Mouse (Mus musculus) hindbrain, embryonic 16.5 days (tissue): ENCODE data around the gene Large1. TPM values are rescaled to one million over a fixed set of nuclear protein-coding genes. Genes with fewer than 3 reads are reported as not detected.
A peak's percentile ranks its signal among the peaks of the same experiment; 100 is the strongest.

Source experiments
- ATAC-seq: fragments of 200-750 bp; cut with Nextera tagmentation; 2 replicates; pipeline ENCODE4 v1.8.0; 2017; ENCODE audit warnings: moderate TSS enrichment, moderate library complexity
- H3K27ac ChIP-seq: fragments of 300-500 bp; sonication (generic); 2 replicates; pipeline ENCODE4 v1.5.1; 2014; ENCODE audit warnings: low read depth, mild to moderate bottlenecking, control low read depth, low read length, moderate library complexity
- H3K27me3 ChIP-seq: fragments of 300-500 bp; sonication (generic); replicated peaks from 2 replicates; pipeline ENCODE4 v1.6.1; 2014; ENCODE audit warnings: low read length; ENCODE audit not compliant: control insufficient read depth, insufficient read depth
- H3K36me3 ChIP-seq: fragments of 300-500 bp; sonication (generic); 2 replicates; pipeline ENCODE4 v1.6.1; 2014; ENCODE audit warnings: mild to moderate bottlenecking, low read length, moderate library complexity, mixed read lengths; ENCODE audit not compliant: control insufficient read depth, insufficient read depth
- H3K4me1 ChIP-seq: fragments of 300-500 bp; sonication (generic); 2 replicates; pipeline ENCODE4 v1.6.1; 2014; ENCODE audit warnings: low read depth, low read length; ENCODE audit not compliant: control insufficient read depth, insufficient read depth
- H3K4me2 ChIP-seq: fragments of 300-500 bp; sonication (generic); 2 replicates; pipeline ENCODE4 v1.6.1; 2014; ENCODE audit warnings: mild to moderate bottlenecking, low read length, control low read depth, moderate library complexity
- H3K4me3 ChIP-seq: fragments of 300-500 bp; sonication (generic); 2 replicates; pipeline ENCODE4 v1.5.1; 2014; ENCODE audit warnings: mild to moderate bottlenecking, low read length, control low read depth, moderate library complexity
- H3K9ac ChIP-seq: fragments of 300-500 bp; sonication (generic); 2 replicates; pipeline ENCODE4 v1.6.1; 2014; ENCODE audit warnings: low read depth, mild to moderate bottlenecking, control low read depth, low read length, moderate library complexity
- H3K9me3 ChIP-seq: fragments of 300-500 bp; sonication (generic); 2 replicates; pipeline ENCODE4 v1.6.1; 2014; ENCODE audit warnings: mild to moderate bottlenecking, low read length, moderate library complexity; ENCODE audit not compliant: control insufficient read depth
- WGBS: fragments of 180-500 bp; shearing (Covaris S2); extraction: QIAGEN DNeasy Blood & Tissue Kit; methylation state at CpG from one replicate; pipeline ENCODE4 v1.1.7; 2014; 5-methylcytosine and 5-hydroxymethylcytosine counted together
- polyA plus RNA-seq: library from polyadenylated mRNA; unstranded; fragments of >200 nt; fragmentation: Nextera tagmentation; extraction: Ambion mirVana; gene quantifications from 2 replicates; pipeline ENCODE4 v1.2.1, GENCODE M21; 2015

Gene Large1
- polyA plus RNA-seq, 1 experiment from 2014 or later = 16.3 TPM

DNA sequence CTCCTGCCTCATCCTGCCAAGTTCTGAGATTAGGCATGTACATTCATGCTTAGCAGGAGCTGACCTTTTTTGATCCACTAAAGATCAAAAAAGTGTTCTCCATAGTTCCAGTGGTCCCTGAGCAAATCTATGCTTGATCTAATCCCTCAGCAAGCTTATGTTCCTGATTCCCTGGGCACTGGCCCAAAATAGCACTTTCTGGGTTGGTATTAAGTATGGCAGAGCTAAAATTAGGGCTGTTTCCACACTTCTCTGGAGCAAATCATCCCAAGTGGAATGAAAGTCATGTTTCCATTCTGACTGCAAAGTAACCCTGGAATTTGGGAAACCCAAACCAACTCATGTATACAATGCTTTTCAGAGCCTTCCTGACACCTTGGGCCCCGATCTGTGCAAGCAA, 42.9 kb downstream of the Large1 start:
- no peak for ATAC-seq
- WGBS = 92% methylated on average over 1 of the region's 1 CpGs
- no peaks in the 10 kb centered on the region for H3K36me3 ChIP-seq
- H3K27me3 ChIP-seq = no peaks in the 10 kb centered on the region
- no peak overlapping the region for H3K4me3 ChIP-seq
- no peak overlapping the region for H3K4me2 ChIP-seq
- no peaks in the 10 kb centered on the region for H3K9me3 ChIP-seq
- no peak overlapping the region for H3K9ac ChIP-seq
- H3K27ac ChIP-seq = no peak overlapping the region
- H3K4me1 ChIP-seq = no peaks in the 10 kb centered on the region

DNA sequence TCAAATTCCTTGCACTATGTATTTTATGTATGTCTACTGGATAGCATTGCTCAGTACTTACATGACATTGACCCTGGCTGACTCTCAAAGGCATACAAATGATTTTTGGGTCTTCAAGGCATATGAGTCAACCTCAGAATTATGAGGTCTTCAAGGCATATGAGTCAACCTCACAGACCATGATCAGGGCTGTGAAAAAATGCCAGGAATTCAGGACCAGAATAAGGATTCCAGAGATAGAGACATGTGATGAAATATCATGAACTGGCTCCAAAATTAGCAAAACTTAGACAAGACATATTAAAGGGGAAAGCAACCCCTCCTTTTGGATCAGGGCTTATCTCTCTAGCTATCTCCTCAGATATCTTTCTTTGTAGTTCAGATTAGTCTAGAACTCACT, 43.3 kb downstream of the Large1 start:
- no peak overlapping the region for H3K27ac ChIP-seq
- H3K4me1 ChIP-seq = no peaks in the 10 kb centered on the region
- H3K9ac ChIP-seq = no peak overlapping the region
- no peaks in the 10 kb centered on the region for H3K36me3 ChIP-seq
- no peak overlapping the region for H3K4me3 ChIP-seq
- no peaks in the 10 kb centered on the region for H3K9me3 ChIP-seq
- H3K27me3 ChIP-seq = no peaks in the 10 kb centered on the region
- H3K4me2 ChIP-seq = no peak overlapping the region
- no peak for ATAC-seq

DNA sequence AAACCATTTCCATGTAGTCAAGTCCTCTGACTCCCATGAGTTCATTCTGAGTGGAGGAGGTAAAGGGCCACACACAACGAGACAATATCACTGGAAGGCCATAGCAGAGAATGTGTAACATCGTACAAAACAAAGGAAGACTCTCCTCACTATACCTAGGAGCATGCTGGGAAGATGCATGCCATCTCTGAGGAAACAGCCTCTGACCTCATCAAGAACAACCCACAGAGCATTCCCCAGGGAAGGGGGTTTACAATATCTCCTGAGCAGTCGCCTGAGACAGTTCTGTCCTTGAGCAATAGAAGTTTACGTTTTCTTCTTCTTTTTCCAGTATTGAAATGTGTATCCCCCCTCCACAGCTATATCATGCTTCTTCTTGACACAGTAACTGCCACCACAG, 49.4 kb downstream of the Large1 start:
- H3K27me3 ChIP-seq = no peaks in the 10 kb centered on the region
- 54% methylated on average over 4 of the region's 4 CpGs for WGBS
- H3K27ac ChIP-seq = no peak overlapping the region
- no peak overlapping the region for H3K4me2 ChIP-seq
- H3K4me1 ChIP-seq = no peaks in the 10 kb centered on the region; the same call in 1 of the 2 replicates
- H3K4me3 ChIP-seq = no peak overlapping the region
- no peaks in the 10 kb centered on the region for H3K9me3 ChIP-seq
- ATAC-seq = 0 out of 2 replicates have a peak, but pooled peaks have one; percentile 15
- no peaks in the 10 kb centered on the region for H3K36me3 ChIP-seq
- no peak overlapping the region for H3K9ac ChIP-seq

DNA sequence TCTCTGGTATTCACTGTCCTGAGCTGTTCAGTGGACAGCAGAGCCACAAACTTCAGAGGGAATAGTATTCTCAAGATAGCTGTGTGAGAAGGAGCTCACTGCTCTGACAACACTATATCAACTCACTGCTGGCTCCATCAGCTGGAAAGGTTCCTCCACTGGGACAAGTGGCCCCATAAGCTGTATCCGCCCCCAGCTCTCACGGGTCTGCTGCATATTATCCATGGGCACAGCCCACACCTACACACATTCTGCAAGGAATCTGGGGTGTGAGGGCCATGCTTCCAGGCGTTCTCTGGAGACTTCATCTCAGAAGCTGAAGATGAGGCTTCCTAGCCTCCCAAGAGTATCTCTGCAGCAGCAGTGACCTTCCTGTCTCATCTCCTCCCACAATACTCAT, 50.4 kb downstream of the Large1 start:
- Histone ChIP-seq H3K9me3 (no peaks in the 10 kb centered on the region), H3K4me3 (no peak overlapping the region), H3K36me3 (no peaks in the 10 kb centered on the region), H3K27me3 (no peaks in the 10 kb centered on the region), H3K4me2 (no peak overlapping the region), H3K9ac (no peak overlapping the region), H3K4me1 (no peaks in the 10 kb centered on the region; the same call in 1 of the 2 replicates), H3K27ac (no peak overlapping the region)
- 88% methylated on average over 3 of the region's 3 CpGs for WGBS
- ATAC-seq = no peak

DNA sequence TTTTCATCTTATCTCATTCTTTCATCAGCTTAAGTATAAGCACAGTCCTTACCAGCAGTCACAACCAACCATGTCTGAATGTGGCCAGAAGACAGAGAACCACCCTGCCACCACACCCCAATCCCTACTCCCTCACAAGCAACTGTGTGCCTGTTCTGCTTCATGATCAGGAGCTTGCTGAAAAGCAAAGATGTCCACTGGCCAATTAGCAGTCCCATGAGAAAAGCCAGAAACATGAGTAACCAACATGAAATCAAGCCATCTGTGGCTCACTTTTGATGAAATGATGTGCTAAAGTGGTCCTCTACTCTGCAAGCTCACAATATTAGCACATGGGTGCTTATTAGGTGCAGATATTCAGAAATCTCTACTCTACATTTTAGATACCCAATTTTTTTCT, 57.8 kb downstream of the Large1 start:
- no peak overlapping the region for H3K9ac ChIP-seq
- H3K4me3 ChIP-seq = no peak overlapping the region
- ATAC-seq = no peak
- no peaks in the 10 kb centered on the region for H3K36me3 ChIP-seq
- H3K9me3 ChIP-seq = no peaks in the 10 kb centered on the region
- H3K4me1 ChIP-seq = no peaks in the 10 kb centered on the region; the same call in 1 of the 2 replicates
- H3K4me2 ChIP-seq = no peak overlapping the region
- H3K27ac ChIP-seq = no peak overlapping the region
- no peaks in the 10 kb centered on the region for H3K27me3 ChIP-seq

DNA sequence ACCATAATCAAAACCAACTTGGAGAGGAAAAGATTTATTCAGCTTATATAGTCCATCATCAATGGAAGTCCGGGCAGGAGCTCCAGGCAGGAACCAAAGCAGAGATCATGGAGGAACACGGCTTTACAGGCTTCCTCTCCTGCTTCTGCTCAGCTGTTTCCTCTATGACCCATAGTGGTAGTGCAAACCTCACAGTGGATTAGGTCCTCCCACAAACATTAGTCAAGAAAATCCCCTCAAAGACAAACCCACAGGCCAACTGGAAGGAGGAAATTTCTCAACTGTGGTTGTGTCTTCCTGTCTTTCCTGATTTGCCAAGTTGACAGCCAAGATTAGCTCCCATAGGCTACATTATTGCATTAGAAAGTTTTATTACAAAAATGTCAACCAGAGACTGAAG, 59.7 kb downstream of the Large1 start:
- Histone ChIP-seq H3K36me3 (no peaks in the 10 kb centered on the region), H3K4me3 (no peak overlapping the region), H3K9ac (no peak overlapping the region), H3K27me3 (no peaks in the 10 kb centered on the region), H3K27ac (no peak overlapping the region), H3K4me1 (no peaks in the 10 kb centered on the region), H3K9me3 (no peaks in the 10 kb centered on the region), H3K4me2 (no peak overlapping the region)
- ATAC-seq = no peak
- 85% methylated on average over 2 of the region's 2 CpGs for WGBS

DNA sequence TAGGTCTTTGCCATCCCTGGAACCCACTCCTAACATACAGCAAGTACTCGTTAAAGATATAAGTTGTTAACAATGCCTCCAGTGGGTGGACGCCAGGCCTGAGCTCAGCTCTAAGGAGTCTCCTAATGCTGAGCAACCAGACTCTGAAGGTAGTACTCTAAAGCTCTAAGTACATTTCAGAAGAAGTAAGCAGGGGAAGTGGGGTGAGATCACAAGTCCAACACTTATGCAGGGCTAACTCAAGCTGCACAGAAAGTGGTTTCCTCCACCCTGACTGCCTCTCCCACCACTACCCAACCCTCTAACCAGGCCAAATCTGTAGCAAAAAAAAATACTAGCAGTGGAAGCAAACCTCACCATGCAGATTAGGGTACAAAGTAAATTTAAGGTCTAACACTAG, 61.7 kb downstream of the Large1 start:
- ATAC-seq = no peak
- no peaks in the 10 kb centered on the region for H3K27me3 ChIP-seq
- H3K27ac ChIP-seq = no peak overlapping the region
- H3K9ac ChIP-seq = no peak overlapping the region
- no peaks in the 10 kb centered on the region for H3K36me3 ChIP-seq
- H3K4me1 ChIP-seq = no peaks in the 10 kb centered on the region; the same call in 1 of the 2 replicates
- no peak overlapping the region for H3K4me3 ChIP-seq
- 89% methylated on average over 2 of the region's 2 CpGs for whole genome bisulfite sequencing
- H3K4me2 ChIP-seq = no peak overlapping the region
- H3K9me3 ChIP-seq = no peaks in the 10 kb centered on the region

DNA sequence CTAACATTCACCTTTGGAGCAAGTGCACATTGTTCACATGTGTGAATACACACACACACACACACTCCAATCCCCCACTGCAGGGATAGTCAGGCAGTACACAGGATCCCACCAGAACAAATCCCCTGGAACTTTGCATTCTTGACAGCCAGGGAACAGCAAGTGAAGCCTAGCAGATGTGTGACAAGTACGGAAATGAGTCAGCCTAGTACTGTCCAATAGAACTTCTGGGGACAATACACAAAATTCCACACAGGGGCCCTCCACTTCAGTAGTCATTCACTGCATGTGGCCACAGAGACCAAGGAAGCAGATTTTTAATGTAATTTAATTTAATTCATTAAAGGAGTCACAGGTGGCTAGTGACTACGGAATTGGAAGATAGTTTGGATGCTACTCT, 62.7 kb downstream of the Large1 start:
- H3K4me3 ChIP-seq = no peak overlapping the region
- no peaks in the 10 kb centered on the region; the same call in 1 of the 2 replicates for H3K4me1 ChIP-seq
- no peak overlapping the region for H3K27ac ChIP-seq
- H3K36me3 ChIP-seq = no peaks in the 10 kb centered on the region
- H3K9me3 ChIP-seq = no peaks in the 10 kb centered on the region
- H3K27me3 ChIP-seq = no peaks in the 10 kb centered on the region
- no peak for ATAC-seq
- 86% methylated on average over 2 of the region's 2 CpGs for WGBS
- H3K9ac ChIP-seq = no peak overlapping the region
- H3K4me2 ChIP-seq = no peak overlapping the region

DNA sequence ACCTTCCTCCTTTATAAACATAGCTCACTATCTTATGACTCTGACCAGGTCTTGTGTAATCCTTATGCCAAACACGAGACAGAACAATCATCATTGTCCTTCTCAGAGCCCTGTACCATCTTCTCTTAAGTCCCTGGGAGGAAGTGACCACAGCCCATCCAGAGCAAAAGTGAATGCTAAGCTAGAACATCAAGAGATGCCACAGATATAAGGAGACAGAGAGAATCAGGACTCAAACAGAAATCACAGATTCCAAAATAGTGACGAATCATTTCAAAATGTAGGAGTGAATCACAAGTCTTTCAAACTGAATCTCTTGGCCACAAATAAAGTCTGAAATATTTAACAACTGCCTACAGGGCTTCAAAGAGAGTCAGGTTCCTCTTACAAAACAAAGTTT, 63.5 kb downstream of the Large1 start:
- Histone ChIP-seq H3K9ac (no peak overlapping the region), H3K36me3 (no peaks in the 10 kb centered on the region), H3K27ac (no peak overlapping the region), H3K4me2 (no peak overlapping the region), H3K9me3 (no peaks in the 10 kb centered on the region), H3K27me3 (no peaks in the 10 kb centered on the region), H3K4me1 (no peaks in the 10 kb centered on the region; the same call in 1 of the 2 replicates), H3K4me3 (no peak overlapping the region)
- ATAC-seq = no peak
- WGBS = 92% methylated on average over 2 of the region's 2 CpGs

DNA sequence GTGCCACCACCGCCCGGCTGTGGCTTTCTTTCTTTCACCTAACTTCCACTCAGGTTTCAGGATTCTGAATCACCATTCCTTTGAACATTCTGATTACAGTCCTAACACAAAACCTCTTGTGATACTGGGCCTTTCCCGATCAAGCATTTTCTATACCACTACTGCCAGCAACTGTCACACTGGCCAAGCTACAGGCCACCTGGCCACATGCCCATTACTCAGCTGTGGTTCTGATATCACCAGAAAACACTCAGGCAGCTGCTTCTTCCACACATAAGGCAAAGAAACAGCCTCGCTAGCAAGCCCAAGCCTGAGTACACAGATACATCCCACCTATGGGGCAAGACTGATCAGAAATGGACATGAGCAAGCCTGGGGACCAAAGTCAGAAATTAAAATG, 71.3 kb downstream of the Large1 start:
- 88% methylated on average over 4 of the region's 4 CpGs for WGBS
- peak; percentile 43; the same call in 1 of the 2 replicates for ATAC-seq

More for the DNA sequence above, 71.3 kb downstream of the Large1 start:
- Histone ChIP-seq H3K4me3 (no peak overlapping the region), H3K27ac (no peak overlapping the region), H3K9ac (no peak overlapping the region), H3K4me1 (no peaks in the 10 kb centered on the region), H3K27me3 (no peaks in the 10 kb centered on the region), H3K36me3 (no peaks in the 10 kb centered on the region), H3K4me2 (no peak overlapping the region), H3K9me3 (no peaks in the 10 kb centered on the region)
